Mouse (Mus musculus) layer of hippocampus, postnatal 25 days (tissue): ENCODE measurements around the gene Rcbtb2. TPM values are rescaled to one million over a fixed set of nuclear protein-coding genes. Genes with fewer than 3 reads are reported as not detected.
A peak's percentile ranks its signal among the peaks of the same experiment; 100 is the strongest.

Experiments used
- DNase-seq, 2 experiments: peaks; one replicate each; pipeline ENCODE4 v3.0.0; 2022; ENCODE audit warnings: mixed read lengths in 2 of 2, low spot score in 1 of 2; ENCODE audit errors: extremely low spot score in 1 of 2
- total RNA-seq, 2 experiments: library from RNA; stranded (reverse); gene quantifications; 2 replicates each; pipeline ENCODE4 v1.2.3; 2021

Rcbtb2 gene
- total RNA-seq, 2 experiments from 2014 or later = 26.4 to 29.3 TPM

- DNase-seq = no peak
These were observed 21.0 kb downstream of the Rcbtb2 start for GRCm38 (mm10) chr14:73143710-73144420.

DNA sequence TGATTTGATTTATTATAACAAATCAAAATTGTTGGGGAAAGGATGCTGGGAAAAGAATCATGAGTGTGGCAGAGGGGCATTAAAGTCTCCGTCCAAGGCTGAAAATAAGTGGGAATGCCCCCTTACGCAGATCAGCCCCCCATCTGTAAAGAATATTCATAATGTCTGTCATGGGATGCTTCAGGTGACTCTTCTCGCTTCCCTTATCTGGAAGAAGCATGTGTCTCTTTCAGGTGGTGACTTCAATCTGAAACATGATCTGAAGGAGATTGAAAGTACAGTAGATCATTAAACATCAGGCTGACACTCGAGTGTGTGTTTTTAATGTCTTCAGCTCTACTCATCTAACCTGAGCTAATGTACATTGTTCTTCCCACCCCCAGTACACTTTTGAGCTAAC is 22.7 kb downstream of the Rcbtb2 start:
- DNase-seq = no peak

- DNase-seq = no peak
These were observed 23.9 kb downstream of the Rcbtb2 start for GRCm38 (mm10) chr14:73146721-73147120.

- DNase-seq = no peak
These were observed 25.3 kb downstream of the Rcbtb2 start for GRCm38 (mm10) chr14:73148125-73148524.

GRCm38 (mm10) chr14:73161303-73161702 is 38.5 kb downstream of the Rcbtb2 start:
- DNase-seq = no peak

- no peak for DNase-seq
These were observed 39.5 kb downstream of the Rcbtb2 start for GRCm38 (mm10) chr14:73162192-73162800.

DNA sequence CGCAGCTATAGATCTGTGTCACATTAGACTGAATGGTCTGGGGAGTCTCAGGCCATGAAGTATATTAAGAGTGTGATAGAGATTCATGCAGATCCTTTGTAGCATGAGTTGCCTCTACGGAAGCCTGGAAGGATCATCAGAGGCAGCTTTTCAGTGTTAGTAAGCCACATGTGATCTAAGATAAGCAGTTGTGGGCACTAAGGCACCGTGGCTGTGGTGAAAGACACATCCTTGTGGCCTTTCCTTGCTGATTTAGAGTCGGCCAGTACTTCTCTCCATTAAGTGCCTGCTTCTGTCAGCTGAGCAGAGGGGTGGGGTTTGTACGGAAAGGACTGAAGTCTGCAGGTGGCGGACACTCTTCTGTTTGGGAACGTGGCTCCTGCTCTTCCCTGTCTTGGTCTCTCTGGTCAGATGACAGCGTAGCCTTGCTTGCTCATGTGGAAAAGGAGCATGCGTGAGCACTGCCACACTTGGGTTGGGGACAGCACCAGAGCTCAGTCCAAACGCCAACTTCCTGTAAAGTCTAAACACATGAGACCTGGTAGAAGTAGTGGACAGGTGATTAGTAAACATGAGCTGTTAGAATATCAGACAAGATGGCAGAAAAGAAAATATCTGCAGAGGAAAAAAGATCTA is 40.6 kb downstream of the Rcbtb2 start:
- no peak for DNase-seq

GRCm38 (mm10) chr14:73165136-73165535 is 42.3 kb downstream of the Rcbtb2 start:
- DNase-seq = no peak

GRCm38 (mm10) chr14:73168605-73169004 is 45.8 kb downstream of the Rcbtb2 start:
- DNase-seq = no peak

DNA sequence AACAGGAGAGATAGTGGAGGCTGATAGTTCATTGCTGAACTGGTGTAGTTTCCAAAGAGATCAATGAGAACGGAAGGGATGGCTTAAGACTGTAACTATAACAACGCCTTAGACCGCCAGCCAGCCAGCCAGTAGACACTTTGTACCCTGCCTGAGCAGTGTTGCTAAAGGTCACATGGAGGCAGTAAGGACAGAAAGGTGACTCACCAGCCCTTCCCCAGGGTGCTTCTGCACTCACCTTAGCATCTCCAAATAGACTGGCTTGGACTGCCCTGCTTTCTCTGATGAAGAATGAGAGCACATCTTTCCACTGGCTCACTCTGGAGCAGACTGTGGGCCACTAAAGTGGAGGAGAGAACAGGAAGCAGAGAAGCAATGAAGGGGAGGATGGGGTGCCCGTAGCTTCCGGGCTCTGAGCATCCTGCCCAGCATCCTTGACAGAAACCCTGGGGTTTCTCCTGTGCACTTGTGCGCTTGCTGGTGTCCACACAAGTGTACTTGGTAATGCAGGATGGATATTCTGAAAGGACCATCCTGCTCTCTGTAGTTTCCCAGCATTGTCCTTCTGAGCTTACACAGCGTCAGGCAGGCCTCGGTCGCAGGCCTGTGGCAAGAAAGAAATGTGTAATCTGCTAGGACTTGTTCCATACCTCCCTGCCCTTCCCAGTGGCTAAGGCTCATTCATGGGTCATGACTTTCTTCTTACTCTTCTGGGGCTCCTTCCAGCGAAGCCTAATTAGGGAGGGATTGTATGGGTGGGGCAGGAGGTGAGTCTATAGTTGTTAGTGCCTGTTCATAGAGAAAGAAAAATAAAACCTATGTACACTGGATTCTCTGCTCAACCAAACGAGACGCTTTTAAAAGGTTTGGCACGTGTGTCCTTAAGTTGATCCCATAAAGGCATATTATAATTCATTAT is 47.3 kb downstream of the Rcbtb2 start:
- DNase-seq = no peak

DNA sequence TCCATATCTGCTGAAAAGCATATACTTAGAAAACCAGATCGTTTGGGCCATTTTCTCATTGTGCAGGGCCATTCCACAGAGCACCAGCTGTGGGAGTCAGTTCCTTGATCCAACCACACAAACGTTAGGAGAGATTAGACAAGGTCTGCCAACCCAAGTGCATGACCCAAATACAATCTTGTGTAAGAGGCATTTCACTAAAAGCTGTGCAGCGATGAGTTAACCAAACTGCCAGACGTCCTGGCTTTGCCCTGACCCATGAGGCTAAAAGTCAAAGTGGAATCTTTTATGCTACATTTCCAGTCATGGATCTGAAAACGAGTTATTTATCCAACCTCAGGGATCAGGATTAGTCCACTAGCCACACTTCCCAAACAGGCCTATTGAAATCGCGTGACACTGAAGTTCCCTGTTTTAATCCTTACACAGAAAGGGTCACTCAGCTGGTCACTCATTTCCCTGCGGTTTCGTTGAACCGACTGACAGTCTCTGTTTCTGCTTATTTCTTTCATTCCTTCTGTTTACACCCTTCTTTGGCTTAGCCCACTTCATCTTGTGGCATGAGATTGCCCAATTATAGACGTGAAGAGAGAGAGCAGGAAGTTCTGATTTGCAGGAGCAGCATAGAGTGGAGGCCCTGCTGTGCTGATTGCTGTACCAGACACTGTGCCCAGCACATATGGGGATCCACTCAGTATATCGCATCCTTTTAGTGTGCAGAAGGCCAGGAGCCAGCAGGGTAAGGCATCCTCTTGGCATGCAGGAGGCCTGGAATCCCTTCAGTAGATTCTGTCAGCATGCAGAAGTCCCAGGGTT is 49.6 kb downstream of the Rcbtb2 start:
- DNase-seq = no peak

- no peak for DNase-seq
These were observed 50.8 kb downstream of the Rcbtb2 start for GRCm38 (mm10) chr14:73173662-73174061.

GRCm38 (mm10) chr14:73174091-73174995 is 51.5 kb downstream of the Rcbtb2 start:
- DNase-seq = peak in 1 of 2 experiments; percentile 24

GRCm38 (mm10) chr14:73175031-73175430 is 52.2 kb downstream of the Rcbtb2 start:
- DNase-seq = no peak

GRCm38 (mm10) chr14:73175814-73176213 is 53.0 kb downstream of the Rcbtb2 start:
- DNase-seq = no peak

- DNase-seq = no peak
These were observed 53.4 kb downstream of the Rcbtb2 start for GRCm38 (mm10) chr14:73176266-73176665.

- DNase-seq = no peak
These were observed 55.1 kb downstream of the Rcbtb2 start for GRCm38 (mm10) chr14:73177961-73178360.

DNA sequence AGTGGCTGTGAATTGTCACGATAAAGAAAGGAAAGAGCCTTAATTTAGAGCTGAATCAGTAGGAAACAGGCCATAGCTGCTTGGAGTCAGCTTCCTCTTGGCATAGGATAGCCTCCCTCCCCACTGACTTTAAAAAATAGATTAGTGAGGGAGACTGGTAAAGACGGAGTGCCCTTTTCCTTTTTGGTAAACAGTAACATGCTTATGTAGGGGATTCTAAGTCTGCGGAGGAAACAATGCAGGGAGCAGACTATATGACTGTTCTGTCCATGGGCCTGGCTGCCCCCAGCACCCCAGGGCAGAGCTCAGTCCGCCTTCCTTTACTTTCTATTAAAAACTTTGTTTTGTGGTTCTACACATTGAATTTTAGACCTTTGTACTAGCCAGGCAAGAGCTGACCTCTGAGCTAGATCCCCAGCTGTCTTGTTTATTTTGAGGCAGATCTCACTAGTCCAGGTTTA is 56.4 kb downstream of the Rcbtb2 start:
- no peak for DNase-seq

DNA sequence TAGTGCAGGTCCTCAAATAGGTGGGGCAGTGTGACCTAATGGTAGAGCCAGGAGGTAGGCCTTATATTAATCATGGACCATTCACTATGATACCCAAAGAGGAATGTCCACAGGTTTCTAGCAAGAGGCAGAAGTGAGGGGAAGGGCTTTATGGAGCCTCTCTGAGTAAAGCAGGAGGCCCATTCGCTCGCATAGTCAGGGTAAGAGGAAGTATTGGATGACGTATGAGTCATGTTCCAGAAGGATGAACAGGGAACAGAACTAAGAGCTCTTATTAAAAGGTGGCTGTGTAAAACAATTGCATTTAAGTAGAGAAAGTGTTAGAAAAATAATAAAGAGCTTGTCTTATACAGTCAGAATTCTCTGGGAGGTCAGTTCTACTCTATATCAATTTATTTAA is 57.8 kb downstream of the Rcbtb2 start:
- no peak for DNase-seq
